Mouse (Mus musculus) E14TG2a.4 (cell line): Measurements from ENCODE around the gene Cyp39a1.
A peak's percentile ranks its signal among the peaks of the same experiment; 100 is the strongest.

Source experiments
- H3K27me3 ChIP-seq: 2 replicates; pipeline ENCODE4 v1.6.1; 2014; ENCODE audit warnings: low read length, control low read depth; ENCODE audit not compliant: insufficient read depth
- H3K36me3 ChIP-seq: 2 replicates; pipeline ENCODE4 v1.6.1; 2014; ENCODE audit warnings: low read length, control low read depth; ENCODE audit not compliant: insufficient read depth
- H3K4me1 ChIP-seq: replicated peaks from 2 replicates; pipeline ENCODE4 v1.6.1; 2014; ENCODE audit warnings: low read depth, low read length, control low read depth
- H3K4me3 ChIP-seq: replicated peaks from 2 replicates; pipeline ENCODE4 v1.5.1; 2014; ENCODE audit warnings: mild to moderate bottlenecking, low read length
- H3K9me3 ChIP-seq: 2 replicates; pipeline ENCODE4 v1.6.1; 2014; ENCODE audit warnings: low read length, control low read depth
- CTCF ChIP-seq: conservative IDR thresholded peaks from 2 replicates; pipeline ENCODE4 v1.5.1; 2014; ENCODE audit warnings: low read length
- NANOG ChIP-seq: IDR thresholded peaks from 2 replicates; pipeline ENCODE4 v1.6.1; 2014; ENCODE audit warnings: borderline replicate concordance, low read length, mixed read lengths
- POU5F1 ChIP-seq: IDR thresholded peaks from 2 replicates; pipeline ENCODE4 v1.6.1; 2014; ENCODE audit warnings: low read length, borderline replicate concordance

Cyp39a1 gene

GRCm38 (mm10) chr17:43698997-43699649, 31.9 kb downstream of the Cyp39a1 start:
- TF ChIP-seq POU5F1 (no peak), CTCF (peak; percentile 87), NANOG (no peak)
- no peaks in the 10 kb centered on the region for H3K9me3 ChIP-seq
- peaks cover 3% of the 10 kb centered on the region for H3K4me1 ChIP-seq
- peaks cover 9% of the 10 kb centered on the region for H3K27me3 ChIP-seq
- no peaks in the 10 kb centered on the region for H3K36me3 ChIP-seq
- no peak overlapping the region for H3K4me3 ChIP-seq

- no peak overlapping the region for H3K4me3 ChIP-seq
- peaks cover 6% of the 10 kb centered on the region for H3K27me3 ChIP-seq
- peaks cover 3% of the 10 kb centered on the region for H3K4me1 ChIP-seq
- peak; percentile 66 for TF ChIP-seq CTCF
- no peak for TF ChIP-seq POU5F1
- no peaks in the 10 kb centered on the region for H3K36me3 ChIP-seq
- H3K9me3 ChIP-seq, result no peaks in the 10 kb centered on the region
Measured at GRCm38 (mm10) chr17:43701060-43701459, 33.8 kb downstream of the Cyp39a1 start.

- TF ChIP-seq NANOG, result no peak
- TF ChIP-seq POU5F1, result no peak
- no peak for TF ChIP-seq CTCF
- H3K4me3 ChIP-seq, result no peak overlapping the region
- H3K27me3 ChIP-seq, result no peaks in the 10 kb centered on the region
- H3K4me1 ChIP-seq, result no peaks in the 10 kb centered on the region
- no peaks in the 10 kb centered on the region for H3K36me3 ChIP-seq
- H3K9me3 ChIP-seq, result no peaks in the 10 kb centered on the region
Measured at GRCm38 (mm10) chr17:43704216-43704930, 37.1 kb downstream of the Cyp39a1 start.

GRCm38 (mm10) chr17:43706749-43707148, 39.5 kb downstream of the Cyp39a1 start:
- Histone ChIP-seq H3K36me3 (no peaks in the 10 kb centered on the region), H3K4me1 (peaks cover 16% of the 10 kb centered on the region), H3K4me3 (no peak overlapping the region), H3K27me3 (no peaks in the 10 kb centered on the region), H3K9me3 (no peaks in the 10 kb centered on the region)
- TF ChIP-seq POU5F1 (no peak), CTCF (peak; percentile 43)

- Histone ChIP-seq H3K4me3 (no peak overlapping the region), H3K27me3 (no peaks in the 10 kb centered on the region), H3K9me3 (no peaks in the 10 kb centered on the region), H3K4me1 (peaks cover 21% of the 10 kb centered on the region), H3K36me3 (no peaks in the 10 kb centered on the region)
- no peak for TF ChIP-seq CTCF
- TF ChIP-seq NANOG, result no peak
- no peak for TF ChIP-seq POU5F1
Measured at GRCm38 (mm10) chr17:43707254-43707653, 40.0 kb downstream of the Cyp39a1 start.

GRCm38 (mm10) chr17:43711557-43712352, 44.5 kb downstream of the Cyp39a1 start:
- peaks cover 42% of the 10 kb centered on the region for H3K4me1 ChIP-seq
- peaks cover 17% of the 10 kb centered on the region for H3K9me3 ChIP-seq
- H3K27me3 ChIP-seq, result no peaks in the 10 kb centered on the region
- no peak overlapping the region for H3K4me3 ChIP-seq
- H3K36me3 ChIP-seq, result 0 out of 2 replicates have a peak, but pooled peaks cover 3% of the 10 kb centered on the region
- TF ChIP-seq NANOG (peak; percentile 84), POU5F1 (peak; percentile 35; the same call in 1 of the 2 replicates), CTCF (no peak)

- peaks cover 57% of the 10 kb centered on the region for H3K4me1 ChIP-seq
- H3K27me3 ChIP-seq, result no peaks in the 10 kb centered on the region
- no peak overlapping the region for H3K4me3 ChIP-seq
- H3K9me3 ChIP-seq, result peaks cover 17% of the 10 kb centered on the region
- 0 out of 2 replicates have a peak, but pooled peaks cover 3% of the 10 kb centered on the region for H3K36me3 ChIP-seq
- TF ChIP-seq POU5F1, result no peak
- TF ChIP-seq CTCF, result no peak
- TF ChIP-seq NANOG, result no peak
Measured at GRCm38 (mm10) chr17:43714191-43714590, 47.0 kb downstream of the Cyp39a1 start.

GRCm38 (mm10) chr17:43716601-43717000, 49.4 kb downstream of the Cyp39a1 start:
- no peaks in the 10 kb centered on the region for H3K27me3 ChIP-seq

More at GRCm38 (mm10) chr17:43716601-43717000, 49.4 kb downstream of the Cyp39a1 start:
- TF ChIP-seq CTCF (no peak), NANOG (no peak), POU5F1 (no peak)
- Histone ChIP-seq H3K4me1 (peaks cover 51% of the 10 kb centered on the region), H3K9me3 (peaks cover 17% of the 10 kb centered on the region), H3K4me3 (no peak overlapping the region), H3K36me3 (0 out of 2 replicates have a peak, but pooled peaks cover 3% of the 10 kb centered on the region)
